Mouse (Mus musculus) kidney, postnatal 10 days (tissue): Measurements from ENCODE around the gene Gm3424.
"Not testable (repeated sequence)": the region's sequence is repeated elsewhere in the genome, so short reads cannot be mapped to it uniquely, and the experiment has no call there.

Source experiments
- DNase-seq: peaks from one replicate; pipeline ENCODE4 v3.0.0; 2021; ENCODE audit warnings: mixed read lengths

The Gm3424 gene

GRCm38 (mm10) chr14:5830229-5830628, at the start of gene Gm3424:
Gm3424 (minus strand) TSS chr14:5830329.
- DNase-seq = not testable (repeated sequence)

- peak; percentile 4 for DNase-seq
These were observed 49.7 kb upstream of the Gm3424 start for GRCm38 (mm10) chr14:5879791-5880190.

- DNase-seq = peak; percentile 44
These were observed 49.0 kb upstream of the Gm3424 start for GRCm38 (mm10) chr14:5879136-5879535.

- DNase-seq = not testable (repeated sequence)
These were observed 25.8 kb upstream of the Gm3424 start for GRCm38 (mm10) chr14:5855911-5856310.

GRCm38 (mm10) chr14:5812699-5813356, 17.3 kb downstream of the Gm3424 start:
- not testable (repeated sequence) for DNase-seq

- DNase-seq = not testable (repeated sequence)
These were observed 22.2 kb downstream of the Gm3424 start, which contains the start of gene Gm3383 for GRCm38 (mm10) chr14:5807882-5808281. Gm3383 (minus strand) TSS chr14:5807982.
